Mouse (Mus musculus): ENCODE data around the gene Zfand2b. TPM values are rescaled to one million over a fixed set of nuclear protein-coding genes. Genes with fewer than 3 reads are reported as not detected.

Gene Zfand2b
- 10 to 100 TPM; 52.0 to 53.7 TPM for total RNA-seq (2023)

DNA sequence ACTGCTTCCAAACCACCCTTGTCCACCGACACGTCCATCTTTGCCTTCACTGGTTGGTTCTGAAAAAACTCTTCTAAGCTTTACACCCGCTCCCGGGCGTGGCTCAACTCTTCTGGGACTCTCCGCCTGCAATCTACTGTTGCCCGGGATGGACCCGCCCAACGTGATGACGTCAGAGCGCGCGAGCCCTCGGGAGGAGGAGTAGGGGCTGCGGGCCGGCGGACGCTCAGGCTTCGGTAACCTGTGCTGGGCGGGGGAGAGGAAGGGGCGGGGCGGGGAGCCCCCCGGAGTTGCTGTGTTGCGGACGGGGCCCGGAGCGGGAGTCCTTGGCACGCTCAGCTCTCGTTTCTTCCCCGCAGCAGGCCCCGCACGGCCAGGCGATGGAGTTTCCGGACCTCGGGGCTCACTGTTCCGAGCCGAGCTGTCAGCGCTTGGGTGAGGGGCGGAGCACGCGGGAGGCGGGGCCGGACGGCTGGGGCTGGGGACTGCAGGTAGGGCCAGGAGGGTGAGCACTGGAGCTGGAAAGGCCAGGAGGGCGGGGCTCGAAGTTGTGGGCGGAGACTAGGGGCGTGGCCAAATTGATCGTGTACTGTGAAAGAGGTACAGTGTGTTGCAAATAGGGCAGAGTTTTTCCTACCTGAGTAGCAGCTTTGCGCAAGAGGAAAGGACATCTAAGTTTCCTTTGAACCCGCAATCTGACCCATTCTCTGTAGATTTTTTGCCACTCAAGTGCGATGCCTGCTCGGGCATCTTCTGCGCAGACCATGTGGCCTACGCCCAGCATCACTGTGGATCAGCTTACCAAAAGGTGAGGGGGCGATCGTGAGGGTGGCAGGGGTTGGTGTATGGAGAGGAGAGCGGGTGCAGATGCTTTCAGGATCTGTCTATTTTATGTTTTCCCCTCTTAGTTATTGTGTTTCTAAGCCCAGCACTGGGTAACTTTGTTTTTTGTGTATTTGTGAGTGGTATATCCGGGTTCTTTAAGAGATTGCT is at the start of gene Zfand2b:
Gene Zfand2b, plus strand, starts transcription at position 175 of the 993 bp plus-strand sequence.

DNA sequence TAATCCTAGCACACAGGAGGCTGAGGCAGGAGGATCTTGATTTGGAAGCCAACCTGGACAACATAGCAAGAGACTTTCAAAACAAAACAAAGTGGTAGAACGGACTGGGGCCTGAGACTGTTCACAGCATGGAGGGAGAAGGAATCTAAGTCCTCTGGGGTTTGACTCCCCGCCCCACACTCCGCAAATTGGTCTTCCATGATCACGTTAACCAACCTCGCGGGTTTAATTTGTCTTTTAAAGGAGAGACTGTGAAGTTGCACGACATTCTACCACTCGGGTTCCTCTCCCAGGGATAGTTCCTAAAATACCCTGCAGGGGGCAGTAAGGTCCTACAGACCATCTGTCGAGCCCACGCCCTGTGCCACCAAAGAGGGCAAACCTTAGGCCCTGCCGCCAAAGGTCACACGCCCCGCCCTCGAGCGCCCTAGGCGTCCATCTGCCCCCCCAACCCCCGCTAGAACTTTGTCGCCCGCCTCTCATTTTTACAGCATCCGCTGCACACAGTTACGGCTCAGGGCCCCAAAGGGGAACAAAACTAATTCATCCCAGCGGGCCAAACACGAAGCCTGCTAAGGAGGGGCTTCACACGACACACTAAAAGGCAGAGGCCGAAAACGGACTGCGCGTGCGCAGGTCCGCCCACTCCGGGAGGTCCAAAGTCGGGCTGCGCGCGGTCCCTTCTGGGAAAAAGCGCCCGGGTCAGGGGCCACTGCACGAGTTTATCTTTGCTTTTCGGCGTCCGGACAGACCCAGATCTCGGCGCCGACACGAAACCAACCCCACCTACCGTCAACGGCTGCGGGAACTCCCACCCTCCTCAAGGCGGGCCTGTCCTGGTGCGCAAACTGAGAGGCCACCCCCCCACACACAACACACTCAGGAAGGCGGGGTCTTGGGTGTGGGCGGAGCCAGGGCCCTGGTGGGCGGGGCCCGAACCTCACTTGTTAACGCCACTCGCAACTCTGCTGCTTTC is 43.8 kb upstream of the Zfand2b start, which contains the start of gene Nhej1:
Gene Nhej1, minus strand, starts transcription at position 855 of the 976 bp plus-strand sequence.

GRCm38 (mm10) chr1:75133421-75134207 is 34.8 kb upstream of the Zfand2b start, which contains the start of gene Slc23a3:
Slc23a3 (minus strand) TSS chr1:75133890.

GRCm38 (mm10) chr1:75142301-75143261 is 25.9 kb upstream of the Zfand2b start, which contains the start of the genes Cnppd1 and Retreg2:
Cnppd1 (minus strand) TSS chr1:75142711.
Retreg2 (plus strand) TSS chr1:75142778.

GRCm38 (mm10) chr1:75180105-75180590 is 11.7 kb downstream of the Zfand2b start, which contains the start of gene Abcb6:
Abcb6 (minus strand) TSS chr1:75180392.

DNA sequence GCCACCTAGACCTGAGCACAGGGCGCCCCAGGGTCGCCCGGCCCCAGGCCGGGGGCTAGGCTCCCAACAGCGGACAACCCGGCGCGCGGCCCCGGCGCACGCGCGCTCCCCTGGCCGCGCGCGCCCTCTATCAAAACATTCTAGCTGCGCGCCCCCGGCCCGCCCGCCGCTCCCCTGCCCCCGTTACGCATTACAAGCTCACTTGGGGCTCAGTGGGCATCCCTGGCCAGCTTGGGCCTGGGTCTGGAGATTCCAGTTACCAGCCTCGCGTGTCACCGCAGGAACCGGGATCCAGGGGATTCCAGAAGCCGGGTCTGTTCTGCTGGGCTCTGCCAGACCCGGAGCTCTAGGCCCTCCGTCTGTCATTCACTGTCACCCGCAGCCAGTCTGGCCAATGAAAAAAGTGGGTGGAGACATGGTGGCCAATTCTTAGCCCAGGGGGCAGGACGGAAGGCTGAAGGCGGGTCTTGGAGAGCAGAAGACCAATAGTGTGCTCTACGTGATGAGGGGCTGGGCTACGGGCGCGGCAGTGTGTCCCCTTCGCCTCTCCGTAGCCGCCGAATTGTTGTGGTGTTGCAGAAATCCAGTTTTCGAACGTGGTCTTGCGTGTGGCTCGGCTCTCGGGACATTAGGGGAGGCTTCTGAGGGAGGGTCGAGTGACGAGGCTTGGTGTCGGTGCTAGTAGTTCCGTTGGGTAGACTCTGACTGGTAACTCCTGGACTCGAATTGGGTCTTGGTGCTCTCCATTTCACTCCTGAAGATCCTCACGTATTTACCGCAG is 23.4 kb downstream of the Zfand2b start, which contains the start of the genes Ankzf1 and Atg9a:
Gene Ankzf1, plus strand, starts transcription at position 530 of the 781 bp plus-strand sequence.
Gene Atg9a, minus strand, starts transcription at position 575 of the 781 bp plus-strand sequence.

DNA sequence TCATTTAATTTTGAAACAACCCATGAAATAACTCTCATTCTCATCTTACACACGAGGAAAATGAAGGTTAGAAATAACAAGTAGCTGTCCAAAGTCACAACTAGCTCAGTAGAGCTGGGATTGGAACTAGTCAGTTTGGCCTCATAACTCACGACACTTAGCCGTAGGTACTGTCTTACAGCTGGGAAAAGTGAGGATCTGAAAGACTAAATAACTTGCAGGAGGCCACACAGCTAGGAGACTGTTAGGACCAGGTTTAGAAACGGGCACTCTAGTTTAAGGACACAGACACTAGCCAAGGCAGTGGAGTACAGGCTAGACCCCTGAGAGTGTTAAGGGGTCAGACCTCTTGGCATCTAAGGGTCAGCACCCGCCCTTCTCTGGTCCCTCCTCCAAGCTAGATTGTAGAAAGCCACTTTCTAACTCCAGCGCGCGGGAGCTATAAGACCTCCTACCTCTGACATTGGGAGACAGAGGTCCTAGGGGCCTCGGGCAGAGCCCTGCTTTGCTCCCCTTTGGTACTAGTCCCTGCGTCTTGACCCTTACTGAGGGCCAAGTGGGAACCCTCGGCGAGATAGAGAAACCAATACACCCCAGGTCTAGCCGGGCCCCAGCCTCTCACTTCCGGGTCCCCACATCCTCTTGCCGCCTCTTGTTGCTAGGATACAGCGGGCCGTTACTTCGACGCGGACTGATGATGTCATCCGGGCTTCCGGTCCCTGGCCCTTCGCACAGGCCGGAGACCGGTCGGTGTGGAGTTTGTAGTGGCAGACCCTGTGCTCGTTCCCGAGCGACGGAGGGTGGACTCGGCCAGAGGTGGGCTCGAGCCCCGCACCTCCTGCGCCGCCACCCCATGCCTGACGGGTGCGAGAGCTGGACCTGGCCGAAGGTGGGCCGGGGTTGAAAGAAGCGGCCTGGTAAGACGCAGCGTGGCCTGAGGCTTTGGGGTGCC is 42.0 kb downstream of the Zfand2b start, which contains the start of the genes Glb1l and Stk16:
Gene Glb1l, minus strand, starts transcription at position 678 of the 952 bp plus-strand sequence.
Gene Stk16, plus strand, starts transcription at position 703 of the 952 bp plus-strand sequence.

DNA sequence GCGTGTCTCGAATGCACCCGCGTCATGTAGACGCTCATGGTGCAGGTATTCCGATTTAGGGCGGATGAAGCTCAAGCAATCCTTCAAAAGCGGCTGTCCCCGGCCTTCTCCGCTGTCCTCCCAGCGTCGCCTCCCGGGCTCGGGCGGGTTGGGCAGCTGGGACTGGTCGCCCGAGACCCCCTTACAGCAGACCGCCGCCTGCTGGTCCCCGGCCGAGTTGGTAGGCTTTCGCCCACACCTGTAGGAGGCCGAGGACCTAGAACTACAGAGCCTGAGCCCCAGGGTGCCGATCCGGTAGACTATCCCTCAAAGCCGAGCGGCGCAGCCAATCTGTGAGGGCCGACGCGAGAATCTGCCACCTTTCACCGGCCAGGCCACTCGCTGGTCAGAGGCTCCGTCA is 51.1 kb downstream of the Zfand2b start, which contains the start of gene Tuba4a:
Gene Tuba4a, minus strand, starts transcription at position 335 of the 400 bp plus-strand sequence.

Other genes with a start within 250 kb of the Zfand2b start
- gene Cfap65, start 233.0 kb upstream of the Zfand2b start, total RNA-seq (2023): not detected
- under 1 TPM; 0.31 to 0.57 TPM for gene Ihh, start 217.0 kb upstream of the Zfand2b start, total RNA-seq (2023)
- gene Nhej1, start 43.4 kb upstream of the Zfand2b start, total RNA-seq (2023): 1 to 10 TPM; 6.2 to 7.5 TPM
- 1 to 10 TPM in 1 of 2 experiments, under 1 TPM in 1; 0.97 to 1.7 TPM for gene Slc23a3, start 34.8 kb upstream of the Zfand2b start, total RNA-seq (2023)
- gene Cnppd1, start 25.9 kb upstream of the Zfand2b start, total RNA-seq (2023): 100 to 1,000 TPM; 107 to 118 TPM
- gene Retreg2, start 25.9 kb upstream of the Zfand2b start, total RNA-seq (2023): 10 to 100 TPM; 67.3 to 75.8 TPM
- 10 to 100 TPM in 1 of 2 experiments, 1 to 10 TPM in 1; 9.1 to 15.4 TPM for gene Abcb6, start 11.7 kb downstream of the Zfand2b start, total RNA-seq (2023)
- gene Ankzf1, start 23.5 kb downstream of the Zfand2b start, total RNA-seq (2023): 10 to 100 TPM; 20.1 to 20.9 TPM
- gene Atg9a, start 23.6 kb downstream of the Zfand2b start, total RNA-seq (2023): 10 to 100 TPM; 69.5 to 69.6 TPM
- 10 to 100 TPM; 20.6 to 23.3 TPM for gene Glb1l, start 42.2 kb downstream of the Zfand2b start, total RNA-seq (2023)
- 100 to 1,000 TPM; 136 to 150 TPM for gene Stk16, start 42.2 kb downstream of the Zfand2b start, total RNA-seq (2023)
- gene Tuba4a, start 51.2 kb downstream of the Zfand2b start, total RNA-seq (2023): 100 to 1,000 TPM; 408 to 432 TPM
- not detected for gene A630095N17Rik, start 63.5 kb downstream of the Zfand2b start, total RNA-seq (2023)
- 10 to 100 TPM; 13.0 to 17.9 TPM for gene Dnajb2, start 67.8 kb downstream of the Zfand2b start, total RNA-seq (2023)
- gene Ptprn, start 95.9 kb downstream of the Zfand2b start, total RNA-seq (2023): not detected
- not detected for gene Resp18, start 109.8 kb downstream of the Zfand2b start, total RNA-seq (2023)
- 10 to 100 TPM; 26.2 to 31.6 TPM for gene Dnpep, start 149.3 kb downstream of the Zfand2b start, total RNA-seq (2023)
- under 1 TPM; 0.11 to 0.38 TPM for gene Des, start 191.7 kb downstream of the Zfand2b start, total RNA-seq (2023)
- gene Speg, start 206.7 kb downstream of the Zfand2b start, total RNA-seq (2023): not detected